Mouse (Mus musculus) ovary, adult 18-20 months (tissue): ENCODE measurements around the gene Chd1.
"Not testable (repeated sequence)": the region's sequence is repeated elsewhere in the genome, so short reads cannot be mapped to it uniquely, and the experiment has no call there.

ENCODE experiments used
- DNase-seq: peaks from one replicate; pipeline ENCODE4 v3.0.0; 2022; ENCODE audit warnings: low spot score, mixed read lengths

Chd1 gene

DNA sequence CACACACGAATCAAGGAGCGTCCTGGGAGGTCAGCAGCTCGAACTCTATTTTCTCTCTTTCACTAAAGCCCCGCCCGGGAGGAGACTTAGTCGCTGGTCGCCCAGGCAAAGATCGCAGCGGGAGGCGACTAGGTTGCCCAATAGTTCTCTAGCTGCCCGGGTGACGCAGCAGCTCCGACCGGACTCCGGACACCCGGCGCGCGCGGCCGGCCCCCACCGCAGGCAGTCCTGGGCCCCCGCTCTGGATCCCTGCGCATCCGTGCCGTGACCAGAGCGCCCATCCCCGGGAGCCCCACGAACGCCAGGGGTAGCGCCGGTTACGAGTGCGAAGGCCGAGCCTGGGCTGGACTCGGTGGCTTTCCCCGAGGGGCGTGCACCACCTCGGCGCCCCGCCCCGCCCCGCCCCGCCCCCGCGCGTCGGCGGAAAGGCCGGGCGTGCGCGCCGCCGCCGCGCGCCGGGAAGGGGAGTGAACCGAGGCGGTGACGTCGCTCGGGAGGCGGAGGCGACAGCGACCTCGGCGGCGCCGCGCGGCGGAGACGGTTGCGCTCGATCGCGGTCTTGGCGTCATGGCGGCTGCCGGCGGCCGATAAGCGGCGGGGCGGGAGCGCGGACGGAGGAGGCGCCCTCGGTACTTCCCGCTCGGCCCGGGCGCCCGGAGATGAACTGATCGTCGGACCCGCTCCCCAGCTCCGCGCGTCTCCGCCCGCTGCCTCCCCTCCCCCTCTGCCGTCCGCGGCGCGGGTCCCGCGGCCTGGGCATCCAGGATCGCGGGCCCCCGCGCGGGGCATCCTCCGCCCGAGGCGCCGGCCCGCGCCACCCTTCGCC is at the start of gene Chd1:
Chd1 (plus strand) TSS at position 493 of the 826 bp plus-strand sequence.
- DNase-seq: peak; percentile 78

DNA sequence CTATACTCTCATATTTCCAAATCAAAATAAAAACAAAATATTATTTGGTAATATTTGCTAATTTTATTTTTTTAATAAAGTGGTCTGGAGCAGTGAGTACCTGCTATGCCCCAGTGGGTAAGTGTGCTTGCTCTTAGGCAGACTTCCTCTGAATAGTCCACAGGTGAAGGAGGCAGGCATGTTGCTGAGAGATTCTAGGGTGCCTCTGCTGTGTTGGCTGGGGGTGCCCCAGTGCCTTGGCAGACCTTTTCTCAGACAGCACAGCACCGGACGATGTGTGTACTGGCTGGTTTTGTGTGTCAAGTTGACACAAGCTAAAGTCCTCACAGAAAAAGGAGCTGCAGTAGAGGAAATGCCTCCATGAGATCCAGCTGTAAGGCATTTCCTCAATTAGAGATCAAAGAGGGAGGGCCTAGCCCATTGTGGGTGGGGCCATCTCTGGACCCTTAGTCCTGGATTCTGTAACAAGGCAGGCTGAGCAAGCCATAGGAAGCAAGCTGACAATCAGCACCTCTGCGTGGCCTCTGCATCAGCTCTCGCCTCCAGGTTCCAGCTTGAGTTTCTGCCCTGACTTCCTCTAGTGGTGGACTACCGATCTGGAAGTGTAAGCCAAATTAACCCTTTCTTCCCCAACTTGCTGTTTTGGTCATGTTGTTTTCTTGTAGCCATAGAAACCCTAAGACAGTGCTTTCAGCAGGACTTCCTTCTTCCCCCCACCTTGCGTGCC is 47.7 kb upstream of the Chd1 start:
- no peak for DNase-seq

DNA sequence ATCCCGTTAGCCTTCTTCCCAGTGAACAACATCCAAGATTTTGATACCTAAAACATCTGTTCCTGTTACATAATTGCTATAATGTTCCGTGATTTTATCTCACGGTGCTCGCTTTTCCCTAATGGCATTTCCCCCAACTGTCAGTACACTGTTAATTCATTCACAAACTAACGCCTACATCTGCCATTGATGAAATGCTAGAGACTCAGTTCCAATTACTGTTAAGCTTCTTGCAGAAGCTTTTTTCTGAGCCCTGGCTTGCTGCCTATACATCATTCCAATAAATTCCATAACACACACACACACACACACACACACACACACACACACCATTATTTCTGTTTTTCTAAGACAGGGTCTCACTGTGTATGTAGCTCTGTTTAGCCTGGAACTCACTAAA is 31.9 kb upstream of the Chd1 start:
- no peak for DNase-seq

DNA sequence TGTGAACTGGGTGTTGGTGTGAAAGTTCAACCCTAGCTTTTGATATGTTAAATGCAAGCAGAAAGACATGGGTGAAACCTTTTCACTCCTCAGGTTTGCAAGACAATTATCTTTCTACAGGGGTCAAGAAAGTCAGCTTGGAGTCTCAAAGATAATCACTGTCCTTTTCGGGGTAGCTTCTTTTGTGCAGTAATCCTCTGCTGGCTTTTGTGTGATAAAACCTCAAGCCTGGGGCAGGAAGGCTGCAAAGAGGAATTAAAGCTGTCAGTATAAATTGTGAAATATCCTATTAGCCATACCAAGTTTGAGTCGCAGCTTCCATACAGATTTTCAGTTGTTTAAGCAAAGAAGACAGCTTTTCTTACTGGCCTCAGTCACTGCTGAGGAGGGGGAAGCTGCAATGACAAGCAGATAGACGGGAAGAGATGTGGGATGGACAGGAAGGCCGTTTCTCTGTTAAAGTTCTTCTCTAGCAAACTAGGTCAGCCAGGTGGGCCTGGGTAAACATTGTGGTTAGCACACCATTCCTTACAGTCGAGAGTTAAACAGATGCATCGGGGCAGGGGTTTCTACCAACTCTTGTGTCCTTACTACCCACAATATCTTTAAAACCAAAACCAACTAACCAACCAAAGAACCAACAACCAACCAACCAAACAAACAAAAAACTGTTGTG is 26.7 kb upstream of the Chd1 start:
- no peak for DNase-seq

DNA sequence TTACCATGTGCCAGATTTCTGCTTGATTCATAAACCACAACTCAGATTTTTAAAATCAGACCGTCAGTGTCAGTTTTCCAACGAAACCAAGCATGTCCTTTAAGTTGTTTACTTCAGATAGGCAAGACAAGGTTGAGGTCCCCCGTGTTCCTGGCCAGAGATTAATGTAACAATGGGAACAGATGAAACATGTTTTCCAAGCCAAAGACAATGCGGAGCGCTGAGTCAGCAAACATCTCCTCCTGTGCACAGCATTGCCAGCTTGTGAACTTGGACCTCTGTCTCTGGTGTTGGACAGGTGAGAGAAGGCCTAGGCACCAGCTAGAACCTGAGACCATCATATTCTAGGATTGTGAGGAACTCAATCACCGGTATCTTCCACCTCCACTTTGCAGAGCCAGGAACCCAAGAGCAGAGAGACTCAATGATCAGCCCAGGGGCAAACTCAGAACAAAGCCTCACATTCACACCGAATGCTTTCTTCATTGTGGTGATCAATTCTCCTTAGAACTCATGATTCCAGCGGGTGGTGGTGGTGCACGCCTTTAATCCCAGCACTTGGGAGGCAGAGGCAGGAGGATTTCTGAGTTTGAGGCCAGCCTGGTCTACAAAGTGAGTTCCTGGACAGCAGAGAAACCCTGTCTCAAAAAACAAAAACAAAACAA is 24.7 kb upstream of the Chd1 start:
- DNase-seq: no peak

DNA sequence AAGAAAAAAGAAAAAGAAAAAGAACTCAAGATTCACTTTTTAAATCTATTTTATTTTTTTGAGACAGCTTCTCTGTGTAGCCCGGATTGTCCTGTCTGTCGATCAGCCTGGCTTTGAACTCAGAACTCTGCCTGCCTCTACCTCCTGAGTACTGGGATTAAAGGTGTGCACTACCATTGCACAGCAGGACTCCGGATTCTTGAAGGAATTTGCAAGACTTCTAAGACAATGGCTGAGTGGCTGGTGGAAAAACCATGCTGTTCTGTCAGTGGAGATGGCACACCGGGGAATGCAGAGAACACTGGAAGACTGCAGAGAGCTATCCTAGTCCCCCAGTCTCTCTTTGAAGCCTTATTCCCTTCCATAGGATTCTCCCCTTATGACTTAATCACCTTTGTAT is 24.1 kb upstream of the Chd1 start:
- no peak for DNase-seq

DNA sequence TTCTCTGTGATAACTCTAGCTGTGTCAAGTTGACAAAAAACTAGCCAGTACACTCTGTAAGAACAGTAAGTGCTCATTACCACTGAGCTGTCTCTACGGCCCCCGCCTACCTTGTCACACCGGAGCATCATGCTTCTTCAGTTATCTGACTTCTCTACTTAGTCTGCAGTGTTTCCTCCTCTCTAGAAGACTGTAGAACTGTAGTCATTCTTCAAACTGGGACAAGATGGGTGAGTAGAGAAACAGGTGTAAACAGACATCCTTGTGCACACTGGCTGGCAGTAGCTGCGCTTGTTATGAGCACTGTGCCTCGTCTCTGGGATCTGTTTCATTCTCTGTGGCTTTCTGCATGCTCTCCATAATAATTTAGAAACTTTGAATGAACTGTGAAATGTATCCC is 18.4 kb upstream of the Chd1 start:
- no peak for DNase-seq

DNA sequence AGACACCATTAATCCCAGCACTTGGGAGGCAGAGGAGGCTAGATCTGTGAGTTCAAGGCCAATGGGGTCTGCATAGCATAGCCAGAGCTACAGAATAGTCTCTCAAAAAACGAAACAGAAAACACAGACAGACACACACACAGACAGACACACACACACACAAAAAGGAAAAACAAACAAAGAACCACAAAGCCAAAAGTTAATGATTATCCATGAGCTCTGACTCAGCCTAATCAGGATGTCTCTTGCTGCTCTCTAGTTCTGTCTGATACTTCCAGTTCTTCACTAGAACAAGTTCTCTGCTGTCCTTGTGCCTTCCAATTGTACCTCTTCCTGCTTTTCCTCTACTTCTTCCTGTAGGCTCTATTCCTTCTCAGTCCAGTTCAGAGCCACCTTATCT is 14.5 kb upstream of the Chd1 start:
- no peak for DNase-seq

DNA sequence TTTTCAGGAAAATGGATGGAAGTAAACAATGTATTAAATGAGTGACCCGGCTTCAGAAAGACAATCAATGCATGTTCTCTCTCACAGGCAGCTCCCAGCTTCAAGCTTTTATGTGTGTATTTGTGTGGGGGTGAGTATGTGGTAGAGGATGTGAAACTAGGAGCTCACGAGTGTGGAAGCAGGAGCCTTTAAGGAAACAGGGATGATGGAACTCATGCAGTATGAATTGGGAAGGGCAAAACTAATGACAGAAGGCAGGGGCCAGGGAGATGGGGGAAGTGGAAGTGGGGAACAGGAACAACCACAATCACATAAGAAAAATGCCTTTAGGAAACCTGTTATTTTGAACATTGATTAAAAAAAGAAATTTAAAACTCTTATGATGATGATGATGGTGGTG is 9.2 kb upstream of the Chd1 start:
- DNase-seq: no peak

DNA sequence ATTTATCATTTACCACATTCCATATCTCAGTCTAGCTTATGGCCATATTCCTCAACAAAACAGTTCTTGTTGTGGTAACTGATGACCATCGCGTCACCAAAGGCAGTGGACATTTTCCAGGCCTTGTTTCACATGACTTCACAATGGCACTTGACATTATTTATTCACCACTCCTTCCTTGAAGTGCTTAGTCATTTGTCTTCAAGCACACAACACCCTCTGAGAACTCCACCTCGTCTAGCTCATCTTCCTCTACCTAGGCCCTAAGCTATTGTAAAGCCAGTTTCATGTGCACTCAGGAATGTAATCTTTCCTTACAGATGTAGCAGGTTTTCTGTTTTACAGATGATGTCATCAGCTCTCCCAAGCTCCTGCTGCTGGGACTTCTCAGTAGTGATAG is 5.8 kb upstream of the Chd1 start:
- no peak for DNase-seq

DNA sequence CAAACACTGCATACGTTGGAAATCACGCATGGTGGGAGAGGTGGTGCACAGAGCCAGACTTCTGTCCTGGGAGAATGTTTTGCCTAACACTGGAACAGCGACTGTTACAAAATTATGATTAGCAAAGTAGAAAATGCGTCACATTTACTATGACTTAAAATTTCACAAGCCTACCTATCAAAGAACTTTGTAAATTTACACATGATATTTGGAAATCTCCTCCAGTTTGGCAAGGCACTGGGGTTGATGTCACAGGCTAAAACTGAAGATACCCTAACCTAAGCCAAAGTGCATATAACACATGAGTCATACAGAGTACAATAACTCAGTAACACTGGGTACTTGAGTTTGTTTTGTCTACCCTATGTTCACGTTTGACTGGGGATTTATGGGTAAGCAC is 3.3 kb upstream of the Chd1 start:
- DNase-seq: no peak

DNA sequence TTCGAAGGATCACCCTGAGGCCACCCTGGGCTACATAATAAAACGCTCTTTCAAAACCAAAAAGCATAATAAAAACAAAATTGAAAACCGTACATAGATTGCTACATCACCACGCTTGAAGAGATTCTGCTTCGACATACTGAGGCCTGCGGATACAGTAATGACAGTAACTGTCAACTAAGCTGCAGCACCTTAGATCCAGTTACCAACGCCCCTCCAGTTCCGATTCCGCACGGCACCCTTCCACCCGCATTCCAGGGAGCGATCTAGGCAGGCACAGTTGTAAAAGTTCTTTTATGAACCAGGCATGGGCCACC is 651 bp upstream of the Chd1 start:
- no peak for DNase-seq

DNA sequence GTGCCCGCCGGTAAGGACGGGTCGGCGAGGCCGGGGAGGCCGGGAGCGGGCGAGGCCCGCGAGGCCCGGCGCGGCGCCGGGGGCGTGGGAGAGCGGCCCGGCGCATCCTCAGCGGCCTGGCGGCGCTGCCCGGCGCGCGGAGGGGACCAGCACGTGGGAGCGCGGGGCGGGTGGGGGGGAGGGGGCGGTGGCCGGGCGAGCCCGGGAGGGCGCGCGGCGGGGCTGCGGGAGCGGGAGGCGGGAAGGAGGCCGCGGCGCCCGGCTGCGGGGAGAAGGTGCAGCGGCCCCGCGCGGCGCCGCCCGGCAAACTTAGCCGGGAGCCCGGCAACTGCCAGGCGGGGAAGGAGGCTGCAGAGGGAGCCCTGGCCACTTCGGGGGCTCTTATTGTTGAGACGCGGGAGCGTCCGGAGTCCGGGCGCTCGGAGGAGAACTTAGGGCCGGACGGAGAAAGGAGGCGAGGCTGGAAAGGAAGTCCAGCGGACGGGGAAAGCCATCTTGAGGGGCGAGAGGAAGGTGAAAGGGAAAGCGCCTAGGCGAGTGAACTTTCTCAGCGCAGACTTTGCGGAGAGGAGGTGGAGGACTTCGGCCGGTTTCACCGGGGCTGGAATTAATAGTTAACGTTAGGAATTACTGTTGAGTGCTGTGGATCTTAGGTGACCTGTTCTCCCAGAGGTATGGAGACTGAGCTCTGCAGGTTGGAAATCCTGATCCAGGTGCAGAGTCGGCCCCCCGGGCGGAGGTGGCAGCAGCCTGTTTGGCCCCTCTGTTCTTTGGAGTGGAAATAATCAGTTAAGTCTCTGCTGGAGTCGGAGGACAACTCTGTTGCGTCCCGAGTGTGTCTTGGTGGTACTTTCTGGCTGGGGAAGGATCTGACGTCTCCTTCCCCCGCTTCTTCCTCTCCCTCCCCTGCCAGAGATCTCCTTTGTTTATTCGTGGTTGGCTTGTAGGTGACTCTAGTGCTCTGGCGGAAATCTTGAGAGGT is 827 bp downstream of the Chd1 start:
- peak; percentile 20 for DNase-seq

DNA sequence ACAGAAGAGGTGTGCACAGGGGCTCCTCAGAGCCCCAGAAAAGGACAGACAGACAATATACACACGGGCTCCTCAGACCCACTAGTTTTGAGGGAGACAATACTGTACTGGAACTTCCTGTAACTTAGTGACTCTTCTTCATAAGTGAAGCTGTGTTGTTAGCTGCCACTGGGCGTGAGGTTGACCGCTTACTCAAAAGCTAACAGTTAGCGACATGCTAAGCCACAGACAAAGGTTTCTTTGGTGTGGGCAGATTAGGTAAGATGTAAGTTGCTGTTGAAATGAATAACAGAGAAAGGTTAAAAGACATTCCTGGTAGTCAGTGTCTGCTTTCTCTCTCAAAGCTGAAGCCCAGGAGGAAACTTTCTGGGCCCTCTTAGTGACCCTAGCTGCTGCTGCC is 9.7 kb downstream of the Chd1 start:
- DNase-seq: no peak

DNA sequence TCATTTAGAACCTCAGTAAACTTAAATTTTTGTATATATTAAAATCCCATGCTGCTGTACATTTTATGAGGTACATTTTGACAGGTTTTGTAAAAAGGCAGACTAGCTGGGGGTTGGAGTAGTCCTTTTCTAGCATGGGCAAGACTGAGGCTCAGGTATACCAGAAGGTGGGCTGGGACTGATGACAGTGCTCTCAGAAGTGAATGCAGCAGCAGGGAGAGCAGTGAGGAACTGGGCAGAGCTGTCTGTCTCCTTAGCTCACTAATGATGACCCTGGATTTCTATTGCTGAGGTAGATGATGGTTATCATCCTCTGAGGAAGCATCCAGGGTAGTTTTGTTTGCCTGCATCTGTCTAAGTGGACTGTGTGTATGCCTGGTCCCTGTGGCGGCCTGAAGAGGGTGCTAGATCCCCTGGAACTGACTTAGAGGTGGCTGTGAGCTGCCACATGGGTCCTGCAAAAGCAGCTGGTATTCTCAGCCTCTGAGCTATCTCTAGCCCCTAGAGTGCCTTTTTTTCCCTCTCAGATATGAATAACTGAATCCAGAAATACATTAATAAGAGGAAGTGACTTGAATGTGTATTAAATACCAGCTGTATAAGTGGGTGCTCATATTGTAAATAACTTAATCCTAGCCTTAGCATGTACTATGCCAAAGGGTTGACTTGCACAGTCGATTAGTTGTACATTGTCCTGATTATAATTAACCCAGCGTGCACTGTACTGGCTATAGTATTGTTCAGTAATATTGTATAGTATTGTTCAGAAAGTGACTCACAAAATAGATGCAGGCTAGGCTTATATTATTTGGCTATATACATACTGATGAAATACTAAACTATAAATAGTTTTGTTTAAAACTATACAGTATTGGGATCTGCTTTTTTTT is 10.5 kb downstream of the Chd1 start:
- DNase-seq: no peak

DNA sequence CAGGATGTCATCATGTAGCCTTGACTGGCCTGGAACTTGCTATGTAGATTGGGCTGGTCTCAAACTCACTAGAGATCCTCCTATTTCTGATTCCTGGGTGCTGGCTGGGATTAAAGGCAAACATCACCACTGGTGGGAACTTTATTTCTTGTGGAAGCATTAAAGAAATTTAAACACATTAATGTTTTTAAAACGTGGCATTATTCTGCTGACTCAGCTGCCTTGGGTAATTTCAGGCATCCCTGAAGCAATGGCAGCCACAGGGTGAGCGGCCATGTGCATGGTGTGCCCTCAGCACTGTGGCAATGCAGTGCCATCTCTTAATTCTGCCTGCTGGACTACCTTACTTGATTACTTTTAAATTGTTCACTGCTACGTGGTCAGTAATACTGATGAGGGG is 11.2 kb downstream of the Chd1 start:
- DNase-seq: no peak

DNA sequence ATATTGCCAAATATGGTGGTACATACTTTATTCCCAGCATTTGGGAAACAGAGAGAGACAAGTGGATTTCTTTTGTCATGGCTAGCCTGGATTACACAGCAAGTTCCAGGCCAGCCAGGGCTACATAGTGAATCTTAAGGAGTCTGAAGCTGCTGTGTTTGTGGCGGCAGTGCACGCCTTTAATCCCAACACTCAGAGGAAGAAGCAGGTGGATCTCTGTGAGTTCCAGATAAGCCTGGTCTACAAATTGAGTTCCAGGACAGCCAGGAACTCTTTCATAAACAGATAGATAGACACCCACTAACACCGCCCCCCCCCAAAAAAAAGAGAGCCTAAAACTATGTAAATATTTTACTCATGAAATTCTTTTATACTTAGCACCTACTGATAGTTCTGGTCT is 16.1 kb downstream of the Chd1 start:
- no peak for DNase-seq

DNA sequence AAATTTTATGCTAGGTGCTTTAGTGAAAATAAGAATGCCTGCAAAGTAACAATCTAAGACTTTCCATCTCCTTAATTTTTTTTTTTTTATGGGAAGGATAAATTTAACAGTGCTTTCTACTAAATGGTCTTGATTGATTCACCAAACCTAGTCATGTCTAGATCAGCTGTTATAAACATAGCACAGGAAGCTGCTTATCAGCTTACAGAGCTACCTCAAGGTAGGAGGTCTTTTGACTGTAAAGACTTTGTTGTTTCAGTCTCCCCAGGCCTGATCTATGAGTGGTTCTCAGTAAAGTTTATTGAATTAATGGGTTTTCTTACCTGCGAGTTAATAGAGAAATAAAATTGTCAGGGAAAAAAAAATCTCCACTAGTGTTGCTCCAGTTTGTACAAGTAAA is 18.5 kb downstream of the Chd1 start:
- no peak for DNase-seq

DNA sequence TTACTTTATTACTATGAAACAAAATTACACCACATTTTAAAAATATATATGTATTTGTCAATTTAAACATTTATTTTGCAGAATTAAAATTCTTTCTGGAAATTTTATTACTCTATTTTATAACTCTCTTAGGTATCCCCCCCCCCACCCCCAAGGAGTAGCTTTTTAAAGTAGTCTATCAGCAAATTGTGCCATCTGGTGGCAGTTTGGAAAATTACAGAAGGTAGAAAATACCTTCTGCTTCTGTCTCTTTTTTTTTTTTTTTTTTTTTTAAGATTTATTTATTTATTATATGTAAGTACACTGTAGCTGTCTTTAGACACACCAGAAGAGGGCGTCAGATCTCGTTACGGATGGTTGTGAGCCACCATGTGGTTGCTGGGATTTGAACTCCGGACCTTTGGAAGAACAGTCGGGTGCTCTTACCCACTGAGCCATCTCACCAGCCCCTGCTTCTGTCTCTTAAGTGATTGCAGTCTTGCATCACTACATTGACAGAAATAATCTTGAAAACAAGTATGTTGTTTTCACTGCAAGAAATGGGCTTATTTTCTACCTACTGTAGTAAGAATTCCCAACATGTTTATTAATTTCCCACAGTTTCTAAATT is 19.2 kb downstream of the Chd1 start:
- DNase-seq: not testable (repeated sequence)

DNA sequence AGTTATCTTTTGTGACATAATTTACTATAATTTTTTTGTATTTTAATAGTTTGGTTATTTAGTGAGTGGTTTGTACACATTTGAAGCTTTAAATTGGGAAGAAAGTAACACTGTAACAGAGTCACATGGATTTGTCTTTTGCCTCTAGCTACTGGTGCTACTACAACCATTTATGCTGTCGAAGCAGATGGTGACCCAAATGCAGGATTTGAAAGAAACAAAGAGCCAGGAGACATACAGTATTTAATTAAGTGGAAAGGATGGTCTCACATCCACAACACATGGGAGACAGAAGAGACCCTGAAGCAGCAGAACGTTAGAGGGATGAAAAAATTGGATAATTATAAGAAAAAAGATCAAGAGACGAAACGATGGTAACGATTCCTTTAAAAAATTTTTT is 26.9 kb downstream of the Chd1 start:
- DNase-seq: no peak
